Mouse (Mus musculus) MN1 (cell line): ENCODE measurements around the gene Tceanc2.
A peak's percentile ranks its signal among the peaks of the same experiment; 100 is the strongest.
"Not testable (repeated sequence)": the region's sequence is repeated elsewhere in the genome, so short reads cannot be mapped to it uniquely, and the experiment has no call there.

ENCODE experiments used
- DNase-seq: peaks from one replicate; pipeline ENCODE4 v3.0.0-alpha.2; 2016; ENCODE audit warnings: low spot score

Tceanc2 gene

GRCm38 (mm10) chr4:107126891-107127524 is 51.9 kb downstream of the Tceanc2 start:
- no peak for DNase-seq

GRCm38 (mm10) chr4:107126389-107126788 is 52.5 kb downstream of the Tceanc2 start:
- DNase-seq, result no peak

GRCm38 (mm10) chr4:107125101-107125500 is 53.8 kb downstream of the Tceanc2 start:
- DNase-seq, result peak; percentile 39

- no peak for DNase-seq
These were observed 54.5 kb downstream of the Tceanc2 start for GRCm38 (mm10) chr4:107124376-107124775.

- peak; percentile 60 for DNase-seq
These were observed 57.6 kb downstream of the Tceanc2 start for GRCm38 (mm10) chr4:107121165-107121943.

- DNase-seq, result no peak
These were observed 58.2 kb downstream of the Tceanc2 start for GRCm38 (mm10) chr4:107120676-107121075.

GRCm38 (mm10) chr4:107119056-107119455 is 59.9 kb downstream of the Tceanc2 start:
- no peak for DNase-seq

GRCm38 (mm10) chr4:107117741-107118385 is 61.1 kb downstream of the Tceanc2 start:
- DNase-seq, result no peak

- DNase-seq, result no peak
These were observed 64.6 kb downstream of the Tceanc2 start for GRCm38 (mm10) chr4:107114278-107114677.

GRCm38 (mm10) chr4:107109181-107109580 is 69.7 kb downstream of the Tceanc2 start:
- DNase-seq, result not testable (repeated sequence)

- DNase-seq, result no peak
These were observed 70.6 kb downstream of the Tceanc2 start for GRCm38 (mm10) chr4:107108291-107108731.

GRCm38 (mm10) chr4:107106777-107107176 is 72.1 kb downstream of the Tceanc2 start:
- no peak for DNase-seq

GRCm38 (mm10) chr4:107102220-107102619 is 76.7 kb downstream of the Tceanc2 start:
- DNase-seq, result no peak

- no peak for DNase-seq
These were observed 80.0 kb downstream of the Tceanc2 start for GRCm38 (mm10) chr4:107098791-107099525.

- DNase-seq, result no peak
These were observed 80.5 kb downstream of the Tceanc2 start for GRCm38 (mm10) chr4:107098375-107098774.

- no peak for DNase-seq
These were observed 81.0 kb downstream of the Tceanc2 start for GRCm38 (mm10) chr4:107097871-107098270.

- DNase-seq, result no peak
These were observed 82.0 kb downstream of the Tceanc2 start, which contains the start of gene Cdcp2 for GRCm38 (mm10) chr4:107096841-107097373. Cdcp2 (plus strand) TSS chr4:107096891.

GRCm38 (mm10) chr4:107096043-107096442 is 82.9 kb downstream of the Tceanc2 start:
- peak; percentile 34 for DNase-seq

GRCm38 (mm10) chr4:107094484-107095187 is 84.3 kb downstream of the Tceanc2 start:
- DNase-seq, result no peak

- DNase-seq, result no peak
These were observed 87.2 kb downstream of the Tceanc2 start for GRCm38 (mm10) chr4:107091696-107092095.

- peak; percentile 85 for DNase-seq
These were observed 94.1 kb downstream of the Tceanc2 start for GRCm38 (mm10) chr4:107084858-107085257.
